Mouse (Mus musculus) lung, postnatal 14 days (tissue): ENCODE results near the gene Nelfe.
A peak's percentile ranks its signal among the peaks of the same experiment; 100 is the strongest.
"Not testable (repeated sequence)": the region's sequence is repeated elsewhere in the genome, so short reads cannot be mapped to it uniquely, and the experiment has no call there.

Experiments used
- DNase-seq: peaks from one replicate; pipeline ENCODE4 v3.0.0; 2021

Nelfe gene

DNA sequence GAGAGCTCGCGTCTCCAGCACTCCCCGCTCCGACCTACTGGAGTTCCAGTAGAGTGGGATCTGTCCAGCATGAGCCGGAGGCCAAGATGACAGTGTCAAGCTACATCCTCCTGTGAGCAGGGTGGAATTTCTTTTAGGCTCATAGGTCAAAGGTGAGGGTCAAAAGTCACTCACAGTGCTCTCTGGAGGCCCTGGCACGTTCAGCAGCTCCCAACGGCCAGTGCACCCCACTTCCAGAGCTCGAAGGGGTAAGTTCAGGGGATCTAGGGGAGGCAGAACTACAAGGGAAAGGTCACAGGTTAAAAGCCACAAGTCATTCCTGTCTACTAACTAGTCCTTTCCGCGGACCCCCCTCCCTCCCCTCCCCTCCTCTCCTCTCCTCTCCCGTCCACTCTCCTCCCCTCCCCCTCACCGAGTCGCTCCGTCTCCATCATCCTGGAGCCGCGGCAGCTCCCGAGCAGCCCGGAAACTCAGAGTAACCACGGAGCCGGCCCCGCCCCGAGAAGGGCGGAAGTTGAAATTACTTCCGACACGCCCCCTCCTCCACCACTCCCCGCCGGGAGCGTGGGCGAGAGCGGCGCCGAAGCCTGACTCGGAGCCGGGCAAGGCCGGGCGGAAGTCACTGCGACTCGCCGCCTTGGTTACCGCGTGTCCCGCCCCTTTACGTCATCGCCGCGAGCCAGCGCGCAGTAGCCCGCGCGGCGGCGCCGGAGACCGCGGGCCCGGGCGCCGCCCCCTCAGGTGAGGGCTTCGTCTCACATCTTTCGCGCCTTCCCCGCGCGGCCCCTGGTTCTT is at the start of gene Nelfe, which contains the start of gene Skiv2l:
Gene Nelfe, plus strand, starts transcription at position 670 of the 795 bp plus-strand sequence.
Gene Skiv2l, minus strand, starts transcription at position 489 of the 795 bp plus-strand sequence.
- DNase-seq, result peak; percentile 98

DNA sequence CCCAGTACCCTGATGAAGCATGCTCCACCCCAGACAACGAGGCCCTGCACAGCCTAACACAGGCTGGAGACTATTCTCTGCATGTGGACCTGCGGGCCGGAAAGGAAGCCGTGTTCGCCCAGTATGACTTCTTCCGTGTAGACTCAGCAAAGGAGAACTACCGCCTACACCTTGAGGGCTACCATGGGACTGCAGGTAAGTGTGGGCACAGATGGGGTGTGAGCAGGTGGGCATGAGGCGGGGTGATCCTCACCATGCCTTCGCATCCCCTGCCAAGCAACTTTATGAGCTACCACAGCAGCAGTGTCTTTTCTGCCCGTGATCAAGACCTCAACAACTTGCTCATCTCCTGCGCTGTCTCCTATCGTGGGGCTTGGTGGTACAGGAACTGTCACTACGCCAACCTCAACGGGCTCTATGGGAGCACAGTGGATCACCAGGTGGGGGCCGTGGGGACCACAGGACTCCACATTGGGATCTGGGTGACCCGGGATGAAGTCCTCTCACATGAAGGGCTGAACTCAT is 49.3 kb upstream of the Nelfe start:
- not testable (repeated sequence) for DNase-seq

DNA sequence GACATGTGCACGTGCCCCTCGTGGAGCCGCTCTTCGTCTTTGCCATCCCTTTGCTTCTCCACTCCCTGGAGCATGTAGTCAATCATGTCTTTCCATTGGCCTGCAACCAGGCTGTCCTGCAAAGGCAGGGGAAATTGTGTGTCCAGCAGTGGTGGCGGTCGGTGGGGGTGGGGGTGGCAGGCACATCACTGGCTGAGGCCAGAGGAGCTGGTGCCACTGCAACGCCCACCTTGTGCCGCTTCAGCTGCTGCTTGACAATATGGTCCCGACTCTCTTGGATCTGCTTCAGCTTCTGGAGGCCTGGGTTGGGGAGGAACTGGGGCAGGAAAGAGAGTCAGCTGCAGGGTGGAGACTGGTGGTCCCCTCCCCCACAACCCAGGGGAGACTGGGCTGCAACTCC is 47.4 kb upstream of the Nelfe start:
- not testable (repeated sequence) for DNase-seq

DNA sequence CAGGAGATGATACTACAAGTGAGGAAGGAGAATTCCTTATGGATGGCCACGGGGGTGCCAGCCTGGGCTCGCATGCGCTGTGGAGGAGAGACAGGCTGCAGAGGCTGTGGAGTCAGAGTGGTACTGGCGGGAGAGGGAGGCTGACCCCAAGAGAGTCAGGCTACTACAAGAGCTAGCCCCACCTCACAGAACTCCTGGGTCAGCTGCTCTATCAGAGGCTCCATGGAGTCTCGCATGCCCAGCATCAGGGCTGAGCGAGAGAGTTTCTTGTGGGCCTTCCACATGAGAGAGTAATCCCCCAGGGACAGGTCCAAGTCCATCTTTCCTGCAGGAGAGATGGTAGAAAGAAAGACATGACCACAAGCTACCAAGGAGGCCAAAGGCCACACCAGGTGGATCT is 46.8 kb upstream of the Nelfe start:
- DNase-seq, result not testable (repeated sequence)

DNA sequence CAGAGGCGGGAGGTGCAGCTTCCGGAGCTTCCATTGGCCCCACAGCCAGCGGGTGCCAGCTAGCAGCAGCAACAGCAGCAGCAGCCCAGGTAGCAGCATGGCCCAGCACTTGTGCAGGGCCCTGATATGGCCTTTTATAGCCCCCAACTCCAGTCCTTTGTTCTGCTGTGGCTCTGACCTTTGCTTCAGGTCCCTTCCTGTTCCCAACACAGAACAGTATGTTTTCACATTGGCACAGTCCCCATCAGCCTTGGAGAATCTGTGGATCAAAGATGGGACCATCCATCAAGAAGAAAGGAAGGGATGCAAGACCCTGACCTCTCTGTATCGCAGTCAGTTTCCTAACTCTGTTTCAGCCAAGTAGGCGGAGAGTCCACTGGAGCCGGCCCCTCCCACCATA is 45.9 kb upstream of the Nelfe start, which contains the start of gene Cyp21a1:
Gene Cyp21a1, minus strand, starts transcription at position 261 of the 400 bp plus-strand sequence.
- DNase-seq, result not testable (repeated sequence)

DNA sequence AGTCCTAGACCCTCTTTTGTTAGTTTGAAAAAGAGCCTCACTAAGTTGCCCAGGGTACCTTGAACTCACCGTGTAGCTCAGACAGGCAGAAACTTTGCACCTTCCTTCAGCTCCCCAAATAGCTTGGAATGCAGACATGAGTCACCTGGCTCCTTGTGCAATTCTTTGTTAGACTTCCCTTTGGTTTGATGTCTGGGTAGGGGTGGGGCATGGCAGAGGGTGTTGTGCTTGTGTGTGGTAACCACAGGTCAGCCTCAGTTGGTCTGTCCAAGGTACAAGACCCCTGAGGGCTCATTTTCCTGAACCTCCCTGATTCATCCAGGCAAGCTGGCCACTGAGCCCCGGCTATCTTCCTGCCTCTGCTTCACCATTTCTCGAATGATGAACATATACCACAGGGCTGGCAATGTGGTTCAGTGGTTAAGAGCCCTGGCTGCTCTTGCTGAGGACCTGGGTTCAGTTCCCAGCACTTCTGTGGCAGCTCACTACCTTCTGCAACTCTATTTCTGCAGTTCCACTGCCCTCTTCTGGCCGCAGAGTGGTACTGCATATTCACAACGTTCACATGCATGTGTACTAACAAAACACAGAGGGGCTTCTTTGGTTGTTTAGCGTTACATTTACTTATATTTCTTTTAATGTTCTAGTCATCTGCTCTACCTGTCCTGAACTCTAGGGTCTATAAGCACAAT is 45.2 kb upstream of the Nelfe start:
- no peak for DNase-seq

DNA sequence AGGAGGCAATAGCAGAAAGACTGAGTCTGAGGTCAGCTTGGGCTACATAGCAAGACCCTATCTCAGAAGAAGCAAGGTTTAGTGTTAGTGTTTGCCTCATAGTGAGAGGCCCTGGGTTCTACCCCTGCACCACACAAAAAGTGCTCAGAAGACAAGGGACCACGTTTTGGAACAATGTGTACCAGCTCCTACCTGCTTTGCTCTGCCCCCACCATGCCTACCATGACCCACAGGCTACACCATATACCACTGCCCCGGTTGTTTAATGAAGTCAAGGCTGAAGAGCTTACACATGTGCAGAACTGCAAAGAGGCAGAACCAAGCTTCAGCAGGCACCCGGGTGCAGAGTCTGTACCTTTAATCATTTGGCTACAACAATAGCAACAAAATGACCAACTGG is 43.0 kb upstream of the Nelfe start:
- no peak for DNase-seq

DNA sequence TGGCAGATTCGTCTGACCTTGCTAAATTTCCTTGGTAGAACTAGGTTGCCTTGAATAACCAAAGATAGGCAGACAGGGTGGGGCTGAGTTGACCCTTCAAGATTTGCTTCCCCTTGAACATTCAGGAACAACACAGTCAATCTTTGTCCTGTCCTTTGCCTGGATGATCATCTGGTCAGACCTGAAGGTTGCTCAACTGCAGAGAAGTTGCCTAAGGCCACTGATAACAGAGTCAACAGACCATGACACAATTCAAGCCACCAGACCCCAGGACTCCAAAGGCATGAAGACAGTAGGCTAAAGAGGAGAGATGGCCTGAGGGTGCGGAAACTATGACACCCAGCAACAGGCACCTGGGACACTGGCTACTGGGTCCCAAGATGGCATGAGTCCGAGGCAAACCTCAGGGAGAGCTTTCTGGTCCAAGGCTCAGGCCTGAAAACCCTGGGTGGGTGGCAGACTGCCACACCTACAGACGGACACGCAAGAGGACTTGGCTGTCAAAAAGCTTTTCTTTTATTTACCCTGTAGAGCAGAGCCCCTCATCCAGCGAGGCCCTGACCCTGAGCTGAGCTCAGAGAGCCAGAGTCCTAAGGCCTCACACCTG is 41.5 kb upstream of the Nelfe start:
- DNase-seq, result no peak

DNA sequence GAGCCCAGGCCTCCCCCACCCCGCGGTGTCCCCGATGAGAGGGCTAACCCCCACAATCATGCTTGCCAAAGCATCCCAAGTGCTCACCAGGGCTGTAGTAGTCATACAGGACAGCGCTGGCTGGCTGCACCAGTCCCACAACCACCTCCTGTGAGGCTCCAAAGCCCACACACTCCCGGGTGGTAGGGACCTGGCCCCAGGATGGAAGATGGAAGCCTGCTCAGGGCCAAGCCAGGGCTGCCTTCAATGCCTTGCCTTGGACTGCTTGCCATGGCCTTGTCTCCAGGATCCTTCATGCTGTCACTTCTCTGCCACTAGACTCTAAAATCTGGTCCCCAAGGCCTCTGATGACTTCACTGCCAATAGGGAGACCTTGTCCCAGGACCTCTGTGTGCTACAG is 39.8 kb upstream of the Nelfe start:
- not testable (repeated sequence) for DNase-seq

DNA sequence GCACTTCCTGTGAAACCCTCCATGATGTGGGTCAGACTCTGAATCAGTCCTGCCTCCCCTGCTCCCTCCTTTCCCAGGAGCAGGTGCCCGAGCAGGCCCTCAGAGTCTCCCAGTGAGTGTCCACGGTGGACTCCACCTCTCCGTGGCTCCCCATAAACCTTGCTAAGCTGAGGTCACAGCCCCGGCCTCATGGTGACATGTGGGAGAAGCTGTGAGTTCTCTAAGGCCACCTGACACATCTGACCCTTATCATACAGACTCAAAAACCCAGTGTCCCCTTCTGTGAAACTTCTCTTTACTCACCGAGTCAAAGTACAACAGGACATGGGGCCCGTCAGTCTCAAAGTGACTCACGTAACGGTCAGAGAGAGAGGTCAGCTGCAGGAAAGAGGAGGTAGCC is 39.4 kb upstream of the Nelfe start:
- DNase-seq, result not testable (repeated sequence)

DNA sequence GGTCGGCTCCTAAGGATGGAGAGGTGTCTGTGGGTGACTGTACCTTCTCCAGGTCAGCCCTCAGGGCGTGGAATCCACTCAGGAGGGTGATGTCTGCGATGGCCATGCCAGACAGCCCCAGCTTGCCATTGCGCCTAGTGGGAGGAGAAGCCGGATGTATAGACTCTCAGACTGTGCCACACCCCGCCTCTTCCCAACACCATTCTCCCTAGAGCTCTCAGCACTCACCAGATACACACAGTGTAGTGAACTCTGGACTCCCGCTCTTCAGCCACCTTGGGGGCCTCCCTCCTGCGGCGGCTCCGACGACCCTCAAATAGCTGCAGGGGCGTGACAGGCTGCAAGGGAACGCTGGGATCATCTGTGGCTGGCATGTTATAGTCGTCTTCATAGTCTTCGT is 38.9 kb upstream of the Nelfe start:
- DNase-seq, result no peak

DNA sequence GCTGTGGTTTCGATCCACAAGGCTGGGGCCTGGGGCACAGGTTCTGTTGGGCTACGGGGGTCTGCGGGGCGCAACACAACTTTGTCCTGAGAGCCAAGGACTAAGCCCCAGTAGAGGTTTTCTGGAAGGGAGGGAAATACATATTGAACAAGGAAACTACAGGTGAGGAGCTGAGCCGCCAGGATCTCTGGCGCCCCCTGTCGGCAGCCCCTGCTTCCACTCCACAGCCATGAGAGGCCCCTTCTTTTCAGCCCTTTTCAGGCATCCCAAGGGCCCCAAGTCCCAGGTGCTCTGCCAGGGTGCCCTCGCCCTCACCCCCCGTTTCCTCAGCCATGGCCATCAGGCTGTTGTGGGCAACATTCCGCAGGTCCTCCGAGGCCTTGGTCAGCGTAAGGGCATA is 36.4 kb upstream of the Nelfe start:
- peak; percentile 37 for DNase-seq

DNA sequence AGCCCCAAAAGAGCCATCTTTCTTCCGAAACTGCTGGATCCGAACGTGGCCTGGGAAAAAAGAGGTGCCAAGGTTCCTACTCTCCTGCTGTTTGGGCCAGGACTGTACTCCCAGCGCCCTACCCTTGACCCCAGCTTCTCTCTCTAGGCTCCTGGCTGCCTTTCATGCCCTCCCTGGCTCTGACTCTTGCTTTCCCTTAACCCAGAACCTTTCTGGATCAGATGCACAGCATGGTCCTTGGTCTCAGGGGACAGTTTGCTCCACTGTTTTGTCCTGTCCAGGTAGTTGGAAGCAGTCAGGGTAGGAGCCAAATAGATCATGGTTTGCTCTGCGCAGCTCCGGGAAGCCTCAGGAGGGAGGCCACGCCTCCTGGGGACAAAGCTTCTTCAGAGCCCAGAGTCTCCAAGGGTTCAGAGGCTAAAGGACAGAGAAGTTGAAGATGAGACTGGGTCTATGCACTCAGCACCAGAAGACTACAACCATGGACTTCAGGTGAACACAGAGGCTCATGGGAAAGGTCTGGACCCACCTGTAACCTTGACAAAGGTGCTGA is 35.3 kb upstream of the Nelfe start:
- DNase-seq, result no peak

DNA sequence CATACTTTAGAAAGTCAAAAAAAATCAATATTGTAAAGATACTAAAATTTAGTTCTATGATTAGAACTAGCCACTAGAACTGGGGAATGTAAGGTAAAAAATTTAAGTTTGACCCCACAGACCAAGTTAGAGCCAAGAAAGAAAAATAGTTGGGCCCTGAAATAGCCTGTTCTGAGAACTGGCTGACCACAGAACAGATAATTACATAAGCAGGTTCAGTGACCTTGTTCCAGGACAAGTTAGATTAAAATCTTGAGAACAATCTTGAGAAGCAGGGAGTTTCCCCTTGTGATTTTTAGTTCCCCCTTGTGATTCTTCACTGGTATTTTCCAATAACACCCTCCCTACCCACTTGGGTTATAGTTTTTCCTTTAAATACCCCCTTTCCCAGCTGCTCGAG is 19.4 kb upstream of the Nelfe start:
- DNase-seq, result not testable (repeated sequence)

DNA sequence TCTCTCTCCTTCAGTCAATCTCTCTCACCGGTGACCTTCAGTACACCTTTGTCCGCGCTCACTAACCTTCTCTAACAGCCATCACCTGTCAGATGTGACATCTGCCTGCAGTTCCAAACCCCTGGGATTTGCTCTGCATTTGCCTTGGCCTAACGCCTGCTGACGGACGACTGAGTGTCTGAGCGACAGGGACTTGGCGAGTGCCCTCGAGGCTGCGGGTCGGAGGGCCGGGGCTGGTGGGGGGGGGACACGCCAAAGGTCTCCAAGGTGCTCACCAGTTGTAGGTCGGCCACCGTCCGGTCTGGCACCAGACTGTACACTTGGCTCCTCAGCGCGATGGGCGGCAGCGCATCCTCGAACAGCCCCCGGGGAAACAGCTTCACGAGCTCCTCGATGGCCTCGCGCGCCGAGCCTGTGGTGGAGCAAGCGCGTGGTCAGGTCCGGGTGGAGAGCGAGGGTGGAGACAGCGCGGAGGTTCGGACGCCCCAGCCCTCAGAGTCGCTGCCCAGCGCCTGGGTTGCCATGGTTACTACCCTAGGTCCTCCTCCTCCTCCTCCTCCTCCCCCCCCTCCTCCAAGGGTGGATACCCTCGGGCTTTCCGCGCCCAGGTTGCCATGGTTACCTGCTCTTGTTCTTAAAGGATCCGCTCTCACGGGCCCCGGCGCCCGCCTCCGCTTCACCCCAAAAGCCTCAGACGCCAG is 13.9 kb upstream of the Nelfe start:
- DNase-seq, result no peak

DNA sequence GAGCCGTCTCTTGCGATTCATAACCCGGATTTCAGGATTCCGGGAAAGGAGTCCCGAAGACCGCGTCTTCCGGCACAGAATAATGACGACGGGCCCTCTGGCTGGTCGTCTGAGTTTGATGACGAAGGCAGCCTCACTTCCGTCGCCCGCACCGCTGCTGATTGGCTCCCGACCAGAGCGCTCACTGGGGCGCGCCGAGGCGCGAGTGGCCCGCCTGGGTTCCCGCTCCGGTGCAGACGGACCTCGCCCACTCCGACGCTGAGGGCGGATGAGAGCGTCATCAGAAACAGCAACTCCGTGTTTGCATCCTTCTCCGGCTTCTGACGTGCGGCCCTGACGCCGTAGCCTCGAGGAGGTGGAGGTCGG is 13.4 kb upstream of the Nelfe start, which contains the start of the genes Stk19 and Dxo:
Gene Stk19, minus strand, starts transcription at position 90 of the 366 bp plus-strand sequence.
Gene Dxo, plus strand, starts transcription at position 164 of the 366 bp plus-strand sequence.
- peak; percentile 95 for DNase-seq

DNA sequence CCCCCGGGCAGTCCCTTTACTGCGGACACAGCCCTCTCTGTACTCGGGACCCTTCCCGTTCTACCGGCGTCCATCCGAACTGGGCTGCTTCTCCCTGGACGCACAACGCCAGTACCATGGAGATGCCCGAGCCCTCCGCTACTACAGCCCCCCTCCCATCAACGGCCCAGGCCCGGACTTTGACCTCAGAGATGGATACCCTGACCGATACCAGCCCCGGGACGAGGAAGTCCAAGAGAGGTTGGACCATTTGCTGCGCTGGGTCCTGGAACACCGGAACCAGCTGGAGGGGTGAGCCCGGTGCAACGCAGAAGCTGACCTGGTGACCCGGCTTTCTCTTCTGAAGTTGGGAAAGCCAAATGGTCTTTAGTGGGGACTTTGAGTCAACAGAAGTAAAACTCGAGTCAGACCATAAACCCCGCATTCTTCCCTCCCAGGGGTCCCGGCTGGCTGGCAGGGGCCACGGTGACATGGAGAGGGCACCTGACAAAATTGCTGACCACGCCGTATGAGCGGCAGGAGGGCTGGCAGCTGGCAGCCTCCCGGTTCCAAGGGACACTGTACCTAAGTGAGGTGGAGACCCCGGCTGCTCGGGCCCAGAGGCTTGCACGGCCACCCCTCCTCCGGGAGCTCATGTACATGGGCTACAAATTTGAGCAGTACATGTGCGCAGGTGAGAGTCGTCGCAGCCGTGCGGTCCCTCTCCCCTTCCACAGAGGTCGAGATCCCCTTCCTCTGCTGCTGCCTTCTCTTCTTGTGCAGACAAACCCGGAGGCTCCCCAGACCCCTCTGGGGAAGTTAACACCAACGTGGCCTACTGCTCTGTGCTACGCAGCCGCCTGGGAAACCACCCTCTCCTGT is 12.5 kb upstream of the Nelfe start:
- DNase-seq, result no peak

DNA sequence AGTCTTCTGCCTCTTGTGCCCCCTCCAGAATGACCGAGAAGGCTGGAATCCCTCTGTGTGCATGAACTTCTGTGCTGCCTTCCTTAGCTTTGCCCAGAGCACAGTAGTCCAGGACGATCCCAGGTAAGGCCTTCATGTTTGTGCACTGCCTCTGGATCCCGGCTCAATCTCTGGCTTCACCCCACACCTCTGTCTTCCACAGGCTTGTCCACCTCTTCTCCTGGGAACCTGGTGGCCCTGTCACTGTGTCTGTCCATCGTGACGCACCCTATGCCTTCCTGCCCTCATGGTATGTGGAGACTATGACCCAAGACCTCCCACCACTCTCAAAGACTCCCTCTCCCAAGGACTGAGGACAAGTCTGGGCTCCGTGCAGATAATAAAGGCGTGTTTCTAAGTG is 11.4 kb upstream of the Nelfe start:
- no peak for DNase-seq

DNA sequence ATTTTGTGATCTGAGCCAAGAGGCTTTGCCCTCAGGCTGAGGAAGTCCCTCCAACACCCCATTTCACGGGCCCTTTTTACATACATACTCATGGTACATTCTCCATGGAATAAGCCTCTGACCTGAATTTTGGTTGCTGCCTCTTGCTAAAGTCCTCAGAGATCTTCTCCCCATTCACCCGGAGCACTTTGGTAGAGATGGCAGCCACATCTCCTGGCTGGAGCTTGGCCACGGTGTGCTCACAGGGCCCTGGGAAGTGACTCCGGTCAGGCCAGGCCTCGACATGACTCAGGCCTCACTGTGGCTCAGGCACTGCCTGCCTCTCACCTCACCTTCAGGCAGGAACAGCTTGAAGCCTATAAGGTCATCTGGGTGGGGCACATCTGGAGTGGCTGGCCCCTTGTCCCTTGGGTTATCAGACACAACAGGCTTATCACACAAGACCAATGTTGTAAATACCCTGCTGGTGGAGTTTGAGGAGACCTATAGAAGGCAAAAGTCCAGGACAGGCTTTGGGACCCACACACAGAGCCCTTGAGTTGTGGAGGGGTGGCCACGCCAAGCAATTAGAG is 9.4 kb upstream of the Nelfe start:
- DNase-seq, result no peak

DNA sequence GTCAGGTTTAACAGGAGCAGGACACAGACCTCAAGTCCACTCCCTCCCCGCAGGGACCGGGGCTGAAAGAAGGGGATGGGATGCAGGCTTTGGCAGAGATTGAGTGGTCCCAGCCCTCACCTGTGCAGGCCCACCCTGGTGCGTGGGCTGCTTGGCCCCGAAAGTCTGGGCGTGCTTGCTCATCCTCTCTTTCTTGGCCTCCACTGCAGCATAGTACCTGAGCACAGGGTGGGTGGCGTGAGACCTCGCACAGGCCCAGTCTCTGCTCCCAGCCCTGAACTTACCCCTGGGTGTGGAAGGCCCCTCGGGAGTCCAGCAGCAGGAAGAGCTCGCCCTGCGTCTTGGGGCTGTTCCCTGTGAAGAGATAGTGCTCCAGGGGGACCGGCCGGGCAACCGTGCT is 5.3 kb upstream of the Nelfe start:
- DNase-seq, result no peak

DNA sequence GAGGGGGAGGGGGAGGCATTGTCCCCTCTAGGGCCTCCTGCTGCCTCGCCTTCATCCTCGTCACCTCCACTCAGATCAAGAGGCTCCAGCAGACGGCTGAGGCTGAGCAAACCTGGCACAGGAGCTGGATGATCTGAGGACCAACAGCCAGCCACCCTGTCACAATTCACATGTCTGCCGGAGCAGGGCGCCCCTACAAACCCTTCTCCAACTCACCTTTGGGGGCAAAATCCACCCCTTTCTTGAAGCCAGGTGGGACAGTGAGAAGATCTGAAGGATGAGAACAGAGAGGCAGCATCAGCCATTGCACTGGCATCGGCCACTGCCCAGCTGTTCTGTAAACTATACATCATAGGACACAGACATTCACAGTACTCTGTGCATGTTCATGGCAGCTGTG is 3.0 kb upstream of the Nelfe start:
- DNase-seq, result no peak
